Mouse (Mus musculus) embryonic fibroblast, embryonic 13.5 days (primary cell): ENCODE measurements around the gene Schip1. TPM values are rescaled to one million over a fixed set of nuclear protein-coding genes. Genes with fewer than 3 reads are reported as not detected.

Source experiments
- H3K27ac ChIP-seq: 2 replicates; pipeline ENCODE4 v1.5.1; 2012; ENCODE audit warnings: low read length, control low read depth, inconsistent platforms; ENCODE audit not compliant: insufficient read depth
- H3K4me1 ChIP-seq: 2 replicates; pipeline ENCODE4 v1.6.1; 2011; ENCODE audit warnings: low read length; ENCODE audit not compliant: control insufficient read depth, insufficient read depth
- H3K4me3 ChIP-seq: 2 replicates; pipeline ENCODE4 v1.5.1; 2011; ENCODE audit warnings: mild to moderate bottlenecking, control low read depth, low read length; ENCODE audit not compliant: insufficient read depth
- CTCF ChIP-seq: IDR thresholded peaks from 2 replicates; pipeline ENCODE4 v1.5.1; 2011; ENCODE audit warnings: mild to moderate bottlenecking, control low read depth, low read length, moderate library complexity, borderline replicate concordance; ENCODE audit not compliant: insufficient read depth
- POLR2A ChIP-seq: IDR thresholded peaks from 2 replicates; pipeline ENCODE4 v1.6.1; 2011; ENCODE audit warnings: low read depth, mild to moderate bottlenecking, control low read depth, low read length, moderate library complexity
- polyA plus RNA-seq: library from polyadenylated mRNA; stranded (reverse); fragments of >200 nt; gene quantifications from 2 replicates; pipeline ENCODE4 v1.2.4, GENCODE M21; 2011; ENCODE audit warnings: low read depth; ENCODE audit not compliant: missing spikeins, insufficient read length

The Schip1 gene
- polyA plus RNA-seq, 1 experiment = 47.5 TPM

- peaks cover 6% of the 10 kb centered on the region; the same call in 1 of the 2 replicates for H3K4me1 ChIP-seq
- H3K27ac ChIP-seq = peak overlapping the region; percentile 60
- no peak overlapping the region for H3K4me3 ChIP-seq
- no peak for TF ChIP-seq POLR2A
- no peak for TF ChIP-seq CTCF
Measured at GRCm38 (mm10) chr3:68477478-68477877, 412.9 kb downstream of the Schip1 start.

- no peak for TF ChIP-seq POLR2A
- no peak for TF ChIP-seq CTCF
- peaks cover 6% of the 10 kb centered on the region; the same call in 1 of the 2 replicates for H3K4me1 ChIP-seq
- H3K4me3 ChIP-seq = no peak overlapping the region
- no peak overlapping the region for H3K27ac ChIP-seq
Measured at GRCm38 (mm10) chr3:68479266-68479665, 414.7 kb downstream of the Schip1 start.

DNA sequence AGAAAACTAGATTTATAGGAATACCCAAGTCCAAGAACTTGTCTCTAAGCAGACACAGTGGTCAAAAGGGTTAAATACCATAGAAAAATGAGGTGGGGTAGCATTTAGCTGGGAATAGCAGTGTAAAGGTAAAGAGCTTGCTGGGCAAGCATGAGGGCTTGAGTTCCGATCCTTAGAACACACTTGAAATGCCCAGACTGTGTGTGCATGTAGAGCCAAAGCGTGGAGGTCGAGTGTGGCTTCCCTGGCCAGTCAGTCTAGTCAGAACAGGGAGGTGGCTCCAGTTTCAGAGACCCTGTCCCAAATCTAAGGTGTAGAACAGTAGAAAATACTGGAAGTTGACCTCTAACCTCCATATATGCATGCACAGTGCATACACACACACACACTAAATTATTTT is 418.9 kb downstream of the Schip1 start:
- H3K27ac ChIP-seq = no peak overlapping the region
- H3K4me3 ChIP-seq = no peak overlapping the region
- no peak for TF ChIP-seq POLR2A
- no peak for TF ChIP-seq CTCF
- H3K4me1 ChIP-seq = 0 out of 2 replicates have a peak, but pooled peaks cover 2% of the 10 kb centered on the region

DNA sequence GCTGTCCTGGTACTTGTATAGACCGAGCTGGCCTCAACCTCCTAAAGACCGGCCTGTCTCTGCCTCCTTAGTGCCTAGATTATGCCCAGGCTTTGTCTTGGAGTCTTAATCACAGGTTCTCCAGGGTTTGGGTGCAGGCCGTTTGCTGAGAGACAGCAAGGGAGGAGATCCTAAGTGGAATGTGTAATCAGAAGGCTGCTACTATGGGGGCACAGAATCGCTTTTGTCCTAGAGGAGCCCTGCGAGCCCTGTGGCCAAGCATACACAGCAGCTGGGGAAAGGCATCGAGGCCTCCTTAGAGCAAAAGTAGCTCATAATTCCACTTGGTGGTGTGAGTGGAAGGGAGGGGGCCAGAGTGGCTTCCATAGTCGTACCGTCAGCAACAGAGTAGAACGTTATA is 419.4 kb downstream of the Schip1 start:
- H3K4me1 ChIP-seq = 0 out of 2 replicates have a peak, but pooled peaks cover 2% of the 10 kb centered on the region
- H3K4me3 ChIP-seq = no peak overlapping the region
- no peak overlapping the region for H3K27ac ChIP-seq
- TF ChIP-seq POLR2A = no peak
- no peak for TF ChIP-seq CTCF

DNA sequence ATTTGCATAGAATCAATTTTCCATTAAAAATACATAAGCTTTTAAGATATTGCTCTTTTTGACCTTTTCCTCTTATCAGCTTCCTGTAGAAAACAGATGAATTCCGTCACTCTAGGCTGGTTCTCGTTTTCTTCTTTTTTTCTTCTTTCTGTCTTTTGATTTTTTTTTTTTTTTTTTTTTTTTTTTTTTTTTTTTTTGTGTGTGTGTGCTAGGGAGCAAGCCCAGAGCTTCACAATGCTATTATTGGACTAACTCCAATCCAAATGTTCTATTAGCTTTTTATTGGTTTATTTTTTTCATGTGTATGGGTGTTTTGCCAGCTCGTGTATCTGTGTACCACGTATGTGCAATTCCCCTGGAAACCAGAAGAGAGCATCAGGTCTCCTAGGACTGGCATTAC is 420.0 kb downstream of the Schip1 start:
- H3K4me3 ChIP-seq = no peak overlapping the region
- TF ChIP-seq CTCF (no peak), POLR2A (no peak)
- no peak overlapping the region for H3K27ac ChIP-seq
- H3K4me1 ChIP-seq = 0 out of 2 replicates have a peak, but pooled peaks cover 2% of the 10 kb centered on the region

DNA sequence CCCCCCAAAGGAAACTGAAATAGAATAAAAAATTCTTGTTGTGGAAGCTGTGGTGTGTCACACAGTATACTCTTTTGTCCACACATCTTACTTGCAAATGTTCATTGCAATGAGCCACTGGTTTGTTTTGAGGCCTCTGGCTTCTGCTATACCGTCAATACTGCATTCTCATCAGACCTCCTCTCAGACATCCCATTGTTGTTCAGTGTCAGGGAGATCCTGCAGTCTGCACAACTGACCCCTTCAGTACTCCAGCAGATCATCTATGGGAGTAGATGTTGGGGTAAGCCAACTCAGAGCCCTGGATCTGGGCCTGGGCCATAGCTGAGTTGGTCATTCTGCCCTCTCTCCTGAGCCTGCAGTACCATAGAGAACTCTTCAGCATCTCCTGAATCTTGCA is 423.0 kb downstream of the Schip1 start:
- TF ChIP-seq CTCF (no peak), POLR2A (no peak)
- no peak overlapping the region for H3K27ac ChIP-seq
- no peak overlapping the region for H3K4me3 ChIP-seq
- H3K4me1 ChIP-seq = peaks cover 6% of the 10 kb centered on the region; the same call in 1 of the 2 replicates

- TF ChIP-seq POLR2A (no peak; the same call in 1 of the 2 replicates), CTCF (no peak)
- Histone ChIP-seq H3K4me3 (no peak overlapping the region), H3K4me1 (peaks cover 6% of the 10 kb centered on the region; the same call in 1 of the 2 replicates), H3K27ac (no peak overlapping the region)
Measured at GRCm38 (mm10) chr3:68488316-68488715, 423.7 kb downstream of the Schip1 start.

- no peak for TF ChIP-seq CTCF
- TF ChIP-seq POLR2A = no peak
- H3K4me1 ChIP-seq = peaks cover 6% of the 10 kb centered on the region; the same call in 1 of the 2 replicates
- H3K27ac ChIP-seq = no peak overlapping the region
- no peak overlapping the region for H3K4me3 ChIP-seq
Measured at GRCm38 (mm10) chr3:68491516-68491915, 426.9 kb downstream of the Schip1 start.

GRCm38 (mm10) chr3:68492066-68492465 is 427.5 kb downstream of the Schip1 start:
- H3K4me1 ChIP-seq = peaks cover 6% of the 10 kb centered on the region; the same call in 1 of the 2 replicates
- peak overlapping the region; percentile 74 for H3K27ac ChIP-seq
- peak overlapping the region; percentile 56; the same call in 1 of the 2 replicates for H3K4me3 ChIP-seq
- TF ChIP-seq POLR2A (no peak), CTCF (no peak)

- H3K27ac ChIP-seq = peak overlapping the region; percentile 74
- TF ChIP-seq POLR2A = no peak
- no peak for TF ChIP-seq CTCF
- H3K4me1 ChIP-seq = peaks cover 6% of the 10 kb centered on the region; the same call in 1 of the 2 replicates
- peak overlapping the region; percentile 56 for H3K4me3 ChIP-seq
Measured at GRCm38 (mm10) chr3:68492513-68492912, 427.9 kb downstream of the Schip1 start.
